Mouse (Mus musculus) embryonic facial prominence, embryonic 14.5 days (tissue): ENCODE data around the gene Ces1c. TPM values are rescaled to one million over a fixed set of nuclear protein-coding genes. Genes with fewer than 3 reads are reported as not detected.

Experiments
- ATAC-seq: fragments of 200-750 bp; cut with Nextera tagmentation; 2 replicates; pipeline ENCODE4 v1.8.0; 2017; ENCODE audit warnings: low read depth, moderate number of reproducible peaks, moderate TSS enrichment
- DNase-seq: peaks from one replicate; pipeline ENCODE4 v3.0.0-alpha.2; 2015; ENCODE audit warnings: low spot score
- H3K27ac ChIP-seq: fragments of 300-500 bp; sonication (generic); replicated peaks from 2 replicates; pipeline ENCODE4 v1.5.1; 2014; ENCODE audit warnings: low read depth, mild to moderate bottlenecking, low read length, moderate library complexity
- H3K27me3 ChIP-seq: fragments of 300-500 bp; sonication (generic); replicated peaks from 2 replicates; pipeline ENCODE4 v1.6.1; 2014; ENCODE audit warnings: low read length; ENCODE audit not compliant: control insufficient read depth, insufficient read depth
- H3K36me3 ChIP-seq: fragments of 300-500 bp; sonication (generic); 2 replicates; pipeline ENCODE4 v1.6.1; 2014; ENCODE audit warnings: low read length, mixed read lengths; ENCODE audit not compliant: control insufficient read depth, insufficient read depth
- H3K4me1 ChIP-seq: fragments of 300-500 bp; sonication (generic); 2 replicates; pipeline ENCODE4 v1.6.1; 2014; ENCODE audit warnings: antibody characterized with exemption, low read length; ENCODE audit not compliant: control insufficient read depth, insufficient read depth
- H3K4me2 ChIP-seq: fragments of 300-500 bp; sonication (generic); 2 replicates; pipeline ENCODE4 v1.6.1; 2014; ENCODE audit warnings: low read depth, mild to moderate bottlenecking, low read length, moderate library complexity, mixed read lengths
- H3K4me3 ChIP-seq: fragments of 300-500 bp; sonication (generic); 2 replicates; pipeline ENCODE4 v1.5.1; 2014; ENCODE audit warnings: low read depth, mild to moderate bottlenecking, low read length
- H3K9ac ChIP-seq: fragments of 300-500 bp; sonication (generic); 2 replicates; pipeline ENCODE4 v1.6.1; 2014; ENCODE audit warnings: low read depth, mild to moderate bottlenecking, low read length, moderate library complexity, mixed read lengths
- H3K9me3 ChIP-seq: fragments of 300-500 bp; sonication (generic); 2 replicates; pipeline ENCODE4 v1.6.1; 2016; ENCODE audit warnings: low read length; ENCODE audit not compliant: control insufficient read depth
- WGBS: fragments of 180-500 bp; shearing (Covaris S2); extraction: QIAGEN DNeasy Blood & Tissue Kit; methylation state at CpG from one replicate; pipeline ENCODE4 v1.1.7; 2014; 5-methylcytosine and 5-hydroxymethylcytosine counted together
- polyA plus RNA-seq: library from polyadenylated mRNA; unstranded; fragments of >200 nt; fragmentation: Nextera tagmentation; extraction: Ambion mirVana; gene quantifications from 2 replicates; pipeline ENCODE4 v1.2.1, GENCODE M21; 2014

The Ces1c gene
- polyA plus RNA-seq, 1 experiment from 2014 or later, result not detected

DNA sequence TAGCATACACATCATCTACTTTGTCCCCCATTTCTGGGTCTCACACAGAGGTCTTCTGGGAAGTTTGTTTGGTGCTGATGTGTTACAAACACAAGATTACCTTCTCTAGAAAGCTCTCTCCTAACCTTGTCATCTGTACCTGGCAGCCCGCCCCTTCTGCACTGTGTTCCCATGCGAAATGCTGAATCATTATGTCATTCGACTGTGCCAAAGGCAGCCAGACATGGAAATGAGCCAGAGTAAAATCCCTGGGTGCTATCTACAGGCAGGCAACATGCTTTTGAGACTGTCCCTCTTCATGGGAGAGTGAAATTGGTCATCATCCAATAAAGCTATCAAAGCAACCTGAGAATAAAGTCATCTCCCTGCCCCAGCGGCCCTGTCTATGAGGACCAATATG, 55.8 kb downstream of the Ces1c start:
- Histone ChIP-seq H3K9ac (no peak overlapping the region), H3K4me1 (no peaks in the 10 kb centered on the region), H3K4me2 (no peak overlapping the region), H3K36me3 (no peaks in the 10 kb centered on the region), H3K27me3 (no peaks in the 10 kb centered on the region), H3K27ac (no peak overlapping the region), H3K4me3 (no peak overlapping the region), H3K9me3 (no peaks in the 10 kb centered on the region)
- ATAC-seq (no peak), DNase-seq (no peak)
- 89% methylated on average over 4 of the region's 4 CpGs for WGBS

DNA sequence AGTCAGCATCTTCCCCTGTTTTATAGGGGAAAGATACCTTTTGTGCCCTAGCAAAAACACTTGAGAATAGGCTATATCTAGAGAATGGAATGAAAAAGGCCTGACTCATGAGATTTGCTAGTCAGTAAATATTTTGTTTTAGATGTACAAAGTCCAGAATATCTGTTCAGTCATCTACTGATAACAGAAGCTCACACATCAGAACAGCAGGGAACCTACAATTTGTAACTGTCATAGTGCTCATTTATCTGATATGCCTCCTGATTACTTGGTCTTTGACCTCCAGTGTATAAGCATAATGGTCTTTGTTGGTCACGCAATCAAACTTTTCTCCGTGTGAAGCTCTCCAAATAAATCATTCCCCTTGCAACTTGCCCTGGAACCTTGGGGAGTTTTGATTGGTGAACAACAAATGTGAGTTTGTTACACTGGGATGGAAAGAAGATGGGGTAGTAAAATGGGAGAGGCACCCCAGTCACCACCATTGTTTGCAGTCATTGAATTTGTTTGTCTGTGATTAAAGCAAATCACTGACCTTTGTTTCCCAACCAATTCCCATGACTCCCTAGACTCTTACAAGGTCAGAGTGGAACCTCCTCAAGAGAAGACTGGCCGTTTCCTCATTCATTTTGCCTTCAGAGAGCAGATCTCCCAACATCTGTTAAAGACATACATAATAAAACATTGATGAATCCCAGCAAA, 67.5 kb downstream of the Ces1c start:
- H3K36me3 ChIP-seq, result no peaks in the 10 kb centered on the region
- no peak for DNase-seq
- no peak for ATAC-seq
- H3K4me2 ChIP-seq, result no peak overlapping the region
- no peaks in the 10 kb centered on the region for H3K4me1 ChIP-seq
- no peak overlapping the region for H3K27ac ChIP-seq
- H3K27me3 ChIP-seq, result no peaks in the 10 kb centered on the region
- 74% methylated on average over 3 of the region's 3 CpGs for WGBS
- H3K4me3 ChIP-seq, result no peak overlapping the region
- H3K9ac ChIP-seq, result no peak overlapping the region
- no peaks in the 10 kb centered on the region for H3K9me3 ChIP-seq

DNA sequence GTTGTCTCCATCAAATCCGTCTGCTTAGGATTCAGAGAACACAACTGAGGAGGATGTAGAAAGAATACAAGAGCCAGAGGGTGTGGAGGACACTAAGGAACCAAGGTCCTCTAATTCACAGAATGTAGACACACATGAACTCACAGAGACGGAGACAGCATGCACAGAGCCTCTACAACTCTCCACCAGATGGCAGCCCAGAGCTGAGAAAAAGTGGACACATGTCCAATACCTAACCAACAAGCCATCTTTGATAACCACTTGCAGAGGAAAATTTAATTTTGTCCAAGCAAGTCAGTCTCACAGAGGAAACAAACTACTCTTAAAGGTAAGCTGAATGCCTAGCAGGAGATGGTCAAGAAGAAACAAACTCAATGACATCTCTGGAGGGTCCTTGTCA, 71.9 kb downstream of the Ces1c start:
- H3K27me3 ChIP-seq, result no peaks in the 10 kb centered on the region
- no peaks in the 10 kb centered on the region for H3K4me1 ChIP-seq
- no peak overlapping the region for H3K27ac ChIP-seq
- no peaks in the 10 kb centered on the region for H3K36me3 ChIP-seq
- no peak overlapping the region for H3K4me2 ChIP-seq
- WGBS, result 9% methylated on average over 2 of the region's 2 CpGs
- H3K9me3 ChIP-seq, result no peaks in the 10 kb centered on the region
- ATAC-seq (no peak), DNase-seq (peak; percentile 54)
- no peak overlapping the region for H3K4me3 ChIP-seq
- H3K9ac ChIP-seq, result no peak overlapping the region

DNA sequence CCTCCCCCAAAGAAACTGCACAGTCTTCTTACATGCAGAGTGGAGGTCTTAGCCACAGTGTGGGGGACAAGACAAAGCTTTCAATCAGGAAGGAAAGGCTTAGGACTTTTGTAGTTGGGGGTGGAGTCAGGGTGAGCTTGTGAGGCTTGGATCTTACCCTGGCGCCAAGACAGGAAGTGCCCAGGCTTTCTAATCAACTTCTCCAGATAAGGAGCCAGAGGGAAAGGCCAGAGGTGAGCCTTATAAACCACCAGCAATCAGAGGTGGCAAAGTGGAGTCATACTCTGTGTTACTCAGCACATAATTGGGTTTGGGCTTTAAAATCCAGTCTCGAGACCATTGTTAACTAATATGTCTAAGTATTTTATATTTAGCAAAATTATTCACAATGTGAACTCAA, 75.8 kb downstream of the Ces1c start:
- no peak for ATAC-seq
- no peak overlapping the region for H3K4me2 ChIP-seq
- 50% methylated on average over 2 of the region's 2 CpGs for WGBS
- H3K27me3 ChIP-seq, result no peaks in the 10 kb centered on the region
- no peak overlapping the region for H3K4me3 ChIP-seq
- no peak overlapping the region for H3K27ac ChIP-seq
- H3K9ac ChIP-seq, result no peak overlapping the region
- no peak for DNase-seq
- no peaks in the 10 kb centered on the region for H3K36me3 ChIP-seq
- H3K9me3 ChIP-seq, result no peaks in the 10 kb centered on the region
- H3K4me1 ChIP-seq, result no peaks in the 10 kb centered on the region

Other genes with a start within 250 kb of the Ces1c start
- 17.6 and 17.9 TPM in 2 replicates for gene Capns2, start 229.9 kb downstream of the Ces1c start, polyA plus RNA-seq
- 1.00 and 1.7 TPM in 2 replicates for gene Slc6a2, start 171.2 kb downstream of the Ces1c start, polyA plus RNA-seq
- gene Ces1a, start 83.1 kb downstream of the Ces1c start, polyA plus RNA-seq, result not detected in 2 replicates
- gene Ces1b, start 51.3 kb downstream of the Ces1c start, polyA plus RNA-seq, result 0.36 TPM in 1 of 2 replicates, not detected in the other
- 3.2 and 6.0 TPM in 2 replicates for gene Ces1d, start 66.6 kb upstream of the Ces1c start, polyA plus RNA-seq
- 0.17 TPM in 1 of 2 replicates, not detected in the other for gene Ces1e, start 98.3 kb upstream of the Ces1c start, polyA plus RNA-seq
- gene Ces1f, start 148.5 kb upstream of the Ces1c start, polyA plus RNA-seq, result 0.11 TPM in 1 of 2 replicates, not detected in the other
- not detected in 2 replicates for gene Ces1g, start 206.0 kb upstream of the Ces1c start, polyA plus RNA-seq
- gene Ces1h, start 248.4 kb upstream of the Ces1c start, polyA plus RNA-seq, result not detected in 2 replicates